Comparison of ENCODE assay signal across 8 mouse cellular contexts in genomic region chr5:31094100-31094798, GRCm38 (mm10). TPM values are rescaled to one million over a fixed set of nuclear protein-coding genes. Genes with fewer than 3 reads are reported as not detected.
A peak's percentile ranks its signal among the peaks of the same experiment; 100 is the strongest.
DNase-seq lines count a peak whose midpoint lies in the region; ATAC-seq and TF ChIP-seq lines count a peak whose summit lies in the region.

No protein-coding gene starts in this region.

- DNase-seq in urinary bladder, postnatal 36 days (ENCODE audit: low spot score in 2 of 2): no peak
- no peak for DNase-seq in layer of hippocampus, adult 8-10 months (ENCODE audit: low spot score in 2 of 2)
- no peak for DNase-seq in lung, postnatal 10 days

- peaks cover 5% of the 10 kb centered on the region for H3K9me3 ChIP-seq in megakaryocyte, embryonic 14.5 days
- no peaks in the 10 kb centered on the region for H3K9me3 ChIP-seq in embryonic facial prominence, embryonic 15.5 days (replicated peaks)
- no peaks in the 10 kb centered on the region for H3K9me3 ChIP-seq in limb, embryonic 13.5 days

- H3K9ac ChIP-seq in embryonic facial prominence, embryonic 15.5 days: no peak overlapping the region
- H3K9ac ChIP-seq in limb, embryonic 13.5 days: no peak overlapping the region

- ATAC-seq in megakaryocyte, adult 5-6 weeks (ENCODE audit: poor library complexity, severe bottlenecking): no peak
- ATAC-seq in embryonic facial prominence, embryonic 15.5 days (ENCODE audit: insufficient number of reproducible peaks, low FRiP score, low TSS enrichment, low read depth): no peak
- no peak for ATAC-seq in limb, embryonic 13.5 days (ENCODE audit: low FRiP score, low read depth)

- peak overlapping the region; percentile 87 for H3K4me3 ChIP-seq in megakaryocyte, embryonic 14.5 days (replicated peaks)
- H3K4me3 ChIP-seq in embryonic facial prominence, embryonic 15.5 days (replicated peaks): peak overlapping the region; percentile 45
- peak overlapping the region; percentile 23 for H3K4me3 ChIP-seq in limb, embryonic 13.5 days
- H3K4me3 ChIP-seq in small intestine, adult 2 months (ENCODE audit: low read depth, low read length): peak overlapping the region; percentile 47

- no peak for TF ChIP-seq CTCF in small intestine, adult 2 months (IDR thresholded peaks at IDR 0.05; ENCODE audit: extremely low read depth, insufficient read length, insufficient replicate concordance, low read depth, low read length)

- H3K4me2 ChIP-seq in embryonic facial prominence, embryonic 15.5 days (replicated peaks): peak overlapping the region; percentile 79
- H3K4me2 ChIP-seq in limb, embryonic 13.5 days (replicated peaks): peak overlapping the region; percentile 79

- H3K4me1 ChIP-seq in megakaryocyte, embryonic 14.5 days: peaks cover 38% of the 10 kb centered on the region
- peaks cover 34% of the 10 kb centered on the region for H3K4me1 ChIP-seq in embryonic facial prominence, embryonic 15.5 days
- H3K4me1 ChIP-seq in limb, embryonic 13.5 days: peaks cover 34% of the 10 kb centered on the region
- peaks cover 16% of the 10 kb centered on the region for H3K4me1 ChIP-seq in small intestine, adult 2 months (ENCODE audit: control insufficient read depth, insufficient read depth, insufficient read length, low read length)

- no peaks in the 10 kb centered on the region for H3K36me3 ChIP-seq in megakaryocyte, embryonic 14.5 days (replicated peaks; ENCODE audit: low read length)
- no peaks in the 10 kb centered on the region for H3K36me3 ChIP-seq in embryonic facial prominence, embryonic 15.5 days
- no peaks in the 10 kb centered on the region for H3K36me3 ChIP-seq in limb, embryonic 13.5 days
- H3K36me3 ChIP-seq in small intestine, adult 2 months (ENCODE audit: control insufficient read depth, insufficient read depth, low read length): no peaks in the 10 kb centered on the region

- H3K27me3 ChIP-seq in megakaryocyte, embryonic 14.5 days (replicated peaks): peaks cover 96% of the 10 kb centered on the region
- peaks cover 98% of the 10 kb centered on the region for H3K27me3 ChIP-seq in embryonic facial prominence, embryonic 15.5 days
- H3K27me3 ChIP-seq in limb, embryonic 13.5 days: peaks cover 100% of the 10 kb centered on the region
- peaks cover 58% of the 10 kb centered on the region for H3K27me3 ChIP-seq in small intestine, adult 2 months (ENCODE audit: control insufficient read depth, insufficient read depth, low read length)

- H3K27ac ChIP-seq in embryonic facial prominence, embryonic 15.5 days (replicated peaks): no peak overlapping the region
- no peak overlapping the region for H3K27ac ChIP-seq in limb, embryonic 13.5 days
- H3K27ac ChIP-seq in small intestine, adult 2 months (ENCODE audit: insufficient read depth, low read depth, low read length): no peak overlapping the region

- 1% methylated on average over 29 of the region's 29 CpGs for WGBS in embryonic facial prominence, embryonic 15.5 days
- 3% methylated on average over 29 of the region's 29 CpGs for WGBS in limb, embryonic 13.5 days
- WGBS in small intestine, adult 2 months: 2% methylated on average over 29 of the region's 29 CpGs

- TF ChIP-seq POLR2A in small intestine, adult 2 months (IDR thresholded peaks at IDR 0.05; ENCODE audit: low read depth, low read length): no peak

RNA-seq across cellular contexts. Expression of gene Dnajc5g, which starts 11.8 kb away (rescaled TPM):
- polyA plus RNA-seq in megakaryocyte, embryonic 14.5 days (2012; ENCODE audit: insufficient read depth, low replicate concordance): not detected in 2 replicates
- not detected in 2 replicates for total RNA-seq in megakaryocyte, adult 5-6 weeks (2015)
- total RNA-seq in megakaryocyte, adult 5-6 weeks (2017): not detected in 2 replicates
- not detected in 2 replicates for polyA plus RNA-seq in embryonic facial prominence, embryonic 15.5 days (2015; fragmentation: Nextera tagmentation; extraction: Ambion mirVana)
- not detected in 2 replicates for polyA plus RNA-seq in limb, embryonic 13.5 days (2015; fragmentation: Nextera tagmentation; extraction: Ambion mirVana)
- not detected in 2 replicates for polyA plus RNA-seq in small intestine, adult 2 months (2012; rRNA removed)
- not detected for total RNA-seq in layer of hippocampus, adult 8-10 months (2022)

RNA-seq across cellular contexts. Expression of gene Slc30a3, which starts 13.8 kb away (rescaled TPM):
- not detected in 2 replicates for polyA plus RNA-seq in megakaryocyte, embryonic 14.5 days (2012; ENCODE audit: insufficient read depth, low replicate concordance)
- total RNA-seq in megakaryocyte, adult 5-6 weeks (2015): not detected in 2 replicates
- not detected in 2 replicates for total RNA-seq in megakaryocyte, adult 5-6 weeks (2017)
- 0.60 and 0.92 TPM in 2 replicates for polyA plus RNA-seq in embryonic facial prominence, embryonic 15.5 days (2015; fragmentation: Nextera tagmentation; extraction: Ambion mirVana)
- 0.38 and 0.57 TPM in 2 replicates for polyA plus RNA-seq in limb, embryonic 13.5 days (2015; fragmentation: Nextera tagmentation; extraction: Ambion mirVana)
- 0.15 and 0.17 TPM in 2 replicates for polyA plus RNA-seq in small intestine, adult 2 months (2012; rRNA removed)
- 10 to 100 TPM; 65.2 to 81.6 (median 76.8) TPM for total RNA-seq in layer of hippocampus, adult 8-10 months (2022)

RNA-seq across cellular contexts. Expression of gene Trim54, which starts 22.3 kb away (rescaled TPM):
- polyA plus RNA-seq in megakaryocyte, embryonic 14.5 days (2012; ENCODE audit: insufficient read depth, low replicate concordance): not detected in 2 replicates
- total RNA-seq in megakaryocyte, adult 5-6 weeks (2015): not detected in 2 replicates
- not detected in 2 replicates for total RNA-seq in megakaryocyte, adult 5-6 weeks (2017)
- polyA plus RNA-seq in embryonic facial prominence, embryonic 15.5 days (2015; fragmentation: Nextera tagmentation; extraction: Ambion mirVana): 10.2 and 13.7 TPM in 2 replicates
- polyA plus RNA-seq in limb, embryonic 13.5 days (2015; fragmentation: Nextera tagmentation; extraction: Ambion mirVana): 7.2 and 8.1 TPM in 2 replicates
- not detected in 2 replicates for polyA plus RNA-seq in small intestine, adult 2 months (2012; rRNA removed)
- total RNA-seq in layer of hippocampus, adult 8-10 months (2022): not detected

RNA-seq across cellular contexts. Expression of gene Cad, which starts 39.7 kb away (rescaled TPM):
- polyA plus RNA-seq in megakaryocyte, embryonic 14.5 days (2012; ENCODE audit: insufficient read depth, low replicate concordance): 218 and 333 TPM in 2 replicates
- 5.1 and 9.4 TPM in 2 replicates for total RNA-seq in megakaryocyte, adult 5-6 weeks (2015)
- total RNA-seq in megakaryocyte, adult 5-6 weeks (2017): 5.4 and 7.5 TPM in 2 replicates
- 23.5 and 26.4 TPM in 2 replicates for polyA plus RNA-seq in embryonic facial prominence, embryonic 15.5 days (2015; fragmentation: Nextera tagmentation; extraction: Ambion mirVana)
- polyA plus RNA-seq in limb, embryonic 13.5 days (2015; fragmentation: Nextera tagmentation; extraction: Ambion mirVana): 30.0 and 33.7 TPM in 2 replicates
- polyA plus RNA-seq in small intestine, adult 2 months (2012; rRNA removed): 15.4 and 17.5 TPM in 2 replicates
- total RNA-seq in layer of hippocampus, adult 8-10 months (2022): 10 to 100 TPM; 18.2 to 20.4 (median 19.2) TPM

RNA-seq across cellular contexts. Expression of gene Ucn, which starts 44.4 kb away (rescaled TPM):
- not detected in 2 replicates for polyA plus RNA-seq in megakaryocyte, embryonic 14.5 days (2012; ENCODE audit: insufficient read depth, low replicate concordance)
- total RNA-seq in megakaryocyte, adult 5-6 weeks (2015): not detected in 2 replicates
- not detected in 2 replicates for total RNA-seq in megakaryocyte, adult 5-6 weeks (2017)
- not detected in 2 replicates for polyA plus RNA-seq in embryonic facial prominence, embryonic 15.5 days (2015; fragmentation: Nextera tagmentation; extraction: Ambion mirVana)
- polyA plus RNA-seq in limb, embryonic 13.5 days (2015; fragmentation: Nextera tagmentation; extraction: Ambion mirVana): not detected in 2 replicates
- not detected in 2 replicates for polyA plus RNA-seq in small intestine, adult 2 months (2012; rRNA removed)
- not detected for total RNA-seq in layer of hippocampus, adult 8-10 months (2022)

Comparison
In these comparisons a context has a peak if more than half of its experiments do, and no peak if none do; other contexts are left out.
1. H3K4me3 ChIP-seq: peak in every context shown above with its lines; median percentile 87 in megakaryocyte, embryonic 14.5 days; 47 in small intestine, adult 2 months; 45 in embryonic facial prominence, embryonic 15.5 days; 23 in limb, embryonic 13.5 days.